Mouse (Mus musculus): ENCODE results near the gene Ip6k2. TPM values are rescaled to one million over a fixed set of nuclear protein-coding genes. Genes with fewer than 3 reads are reported as not detected.
A peak's percentile ranks its signal among the peaks of the same experiment; 100 is the strongest.

The Ip6k2 gene
- total and polyA plus RNA-seq, 3 experiments, result 23.6 to 28.4 (median 27.2) TPM

DNA sequence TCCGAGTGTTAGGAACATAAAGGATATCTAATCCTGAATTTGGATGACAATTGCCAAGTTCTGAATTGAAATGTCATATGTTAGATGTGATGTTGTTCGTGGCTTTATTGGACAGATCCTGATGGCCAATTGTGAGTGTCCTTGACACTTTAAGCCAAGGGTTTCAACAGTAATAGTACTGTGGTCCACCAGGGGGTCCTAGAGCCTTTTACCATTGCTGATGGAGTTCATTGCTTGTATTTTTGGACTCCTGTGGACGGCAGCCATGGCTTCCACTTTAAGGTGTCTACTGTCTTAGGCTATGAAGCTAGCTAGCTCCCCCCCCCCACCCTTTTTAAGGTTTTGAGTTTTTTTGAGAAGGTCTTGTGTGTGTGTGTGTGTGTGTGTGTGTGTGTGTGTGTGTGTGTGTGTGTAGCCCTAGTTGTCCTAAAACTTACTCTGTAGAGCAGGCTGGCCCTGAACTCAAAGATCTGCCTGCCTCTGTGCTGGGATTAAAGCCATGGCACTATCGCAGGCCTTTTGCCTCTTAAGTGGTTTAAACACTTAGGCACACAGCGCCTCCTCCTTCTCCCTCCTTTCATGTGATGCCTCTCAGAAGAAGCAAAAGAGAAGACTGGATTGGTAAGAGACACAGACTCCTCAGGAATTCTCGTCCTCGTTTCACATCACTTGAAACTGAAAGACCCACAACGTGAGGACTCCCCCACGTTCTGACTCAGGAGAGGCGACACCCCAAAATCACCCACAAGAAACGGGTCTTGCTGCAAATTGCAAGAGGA, 31.3 kb upstream of the Ip6k2 start:
- no peaks in the 10 kb centered on the region for H3K4me1 ChIP-seq (ENCODE audit: control insufficient read depth in 1 of 2, insufficient read depth in 2 of 2)
- H3K79me2 ChIP-seq (replicated peaks; ENCODE audit: control insufficient read depth, extremely low read depth, insufficient read depth, poor library complexity, severe bottlenecking), result no peaks in the 10 kb centered on the region
- peaks cover 14 to 30% of the 10 kb centered on the region in 2 experiments for H3K36me3 ChIP-seq (replicated peaks in 1 of 2; ENCODE audit: control insufficient read depth in 1 of 2, insufficient read depth in 1 of 2, low read length in 1 of 2)
- dilution Hi-C loops (cut with MboI; ENCODE audit: extremely low pct_ligation_motif_present, extremely low pct_unique_long_range_greater_than_20kb, low sequenced_read_pairs), result no loop called here
- in situ Hi-C loops (cut with MboI; ENCODE audit: low pct_ligation_motif_present, low pct_unique_long_range_greater_than_20kb, low sequenced_read_pairs), result loop anchor here (10.0 kb wide), 1 partner anchor 52 kb away; the partner anchor contains the start of gene Nckipsd
- no peak overlapping the region for H3K4me3 ChIP-seq (replicated peaks in 1 of 3; ENCODE audit: low read depth in 2 of 3, low read length in 2 of 3, poor library complexity in 1 of 3)
- TF ChIP-seq PAX5 (IDR thresholded peaks at IDR 0.05; ENCODE audit: low read length), result no peak
- no peak for TF ChIP-seq POLR2AphosphoS2 (IDR thresholded peaks at IDR 0.05; ENCODE audit: low read depth, low read length)
- TF ChIP-seq MEF2A (IDR thresholded peaks at IDR 0.05; ENCODE audit: borderline replicate concordance, low read depth, low read length), result no peak
- TF ChIP-seq ZKSCAN1 (IDR thresholded peaks at IDR 0.05; ENCODE audit: borderline replicate concordance, low read depth, low read length), result no peak
- TF ChIP-seq ZNF384 (IDR thresholded peaks at IDR 0.05; ENCODE audit: low read depth, low read length), result no peak
- TF ChIP-seq RAD21 (IDR thresholded peaks at IDR 0.05; ENCODE audit: low read depth, low read length), result no peak
- no peak for TF ChIP-seq USF1 (IDR thresholded peaks at IDR 0.05; ENCODE audit: low read depth, low read length)
- no peak for TF ChIP-seq CHD1 (IDR thresholded peaks at IDR 0.05; ENCODE audit: low read depth, low read length)
- TF ChIP-seq SMC3 (IDR thresholded peaks at IDR 0.05; ENCODE audit: low read depth, low read length), result no peak
- no peak for TF ChIP-seq MXI1 (IDR thresholded peaks at IDR 0.05; ENCODE audit: low read depth, low read length)
- no peak for TF ChIP-seq KAT2A (IDR thresholded peaks at IDR 0.05; ENCODE audit: insufficient replicate concordance, low read length)
- no peak for TF ChIP-seq E2F4 (IDR thresholded peaks at IDR 0.05; ENCODE audit: insufficient replicate concordance, low read depth, low read length)
- no peak for TF ChIP-seq MAFK (IDR thresholded peaks at IDR 0.05; ENCODE audit: insufficient replicate concordance, low read length)
- no peak for TF ChIP-seq JUND (conservative IDR thresholded peaks at IDR 0.05; ENCODE audit: low read depth, low read length)
- no peak for TF ChIP-seq HCFC1 (IDR thresholded peaks at IDR 0.05; ENCODE audit: low read depth, low read length)
- TF ChIP-seq SIN3A (IDR thresholded peaks at IDR 0.05; ENCODE audit: low read length), result no peak
- TF ChIP-seq CTCF (conservative IDR thresholded peaks at IDR 0.05 in 1 of 2, IDR thresholded peaks at IDR 0.05 in 1 of 2; ENCODE audit: low read depth in 2 of 2, low read length in 2 of 2), result no peak
- H3K4me2 ChIP-seq (ENCODE audit: insufficient read depth, low read depth, poor library complexity, severe bottlenecking), result no peak overlapping the region
- H3K27ac ChIP-seq (ENCODE audit: insufficient read depth, low read depth), result no peak overlapping the region
- H3K27me3 ChIP-seq (replicated peaks), result peaks cover 2% of the 10 kb centered on the region
- no peak overlapping the region for H3K9ac ChIP-seq (ENCODE audit: insufficient read depth, low read depth)
- H3K9me3 ChIP-seq (replicated peaks; ENCODE audit: low read length), result no peaks in the 10 kb centered on the region
- DNase-seq (ENCODE audit: extremely low read depth), result no peak

GRCm38 (mm10) chr9:108753326-108753725, 30.3 kb upstream of the Ip6k2 start:
- dilution Hi-C loops (cut with MboI; ENCODE audit: extremely low pct_ligation_motif_present, extremely low pct_unique_long_range_greater_than_20kb, low sequenced_read_pairs) (no loop called here), in situ Hi-C loops (cut with MboI; ENCODE audit: low pct_ligation_motif_present, low pct_unique_long_range_greater_than_20kb, low sequenced_read_pairs) (loop anchor here (10.0 kb wide), 1 partner anchor 51 kb away; the partner anchor contains the start of gene Nckipsd)
- H3K79me2 ChIP-seq (replicated peaks; ENCODE audit: control insufficient read depth, extremely low read depth, insufficient read depth, poor library complexity, severe bottlenecking), result no peaks in the 10 kb centered on the region
- H3K9me3 ChIP-seq (replicated peaks; ENCODE audit: low read length), result no peaks in the 10 kb centered on the region
- H3K4me1 ChIP-seq (ENCODE audit: control insufficient read depth in 1 of 2, insufficient read depth in 2 of 2), result no peaks in the 10 kb centered on the region
- peak; percentile 70 for DNase-seq (ENCODE audit: extremely low read depth)
- peaks cover 6 to 20% of the 10 kb centered on the region in 2 experiments for H3K36me3 ChIP-seq (replicated peaks in 1 of 2; ENCODE audit: control insufficient read depth in 1 of 2, insufficient read depth in 1 of 2, low read length in 1 of 2)
- H3K27me3 ChIP-seq (replicated peaks), result peaks cover 2% of the 10 kb centered on the region
- TF ChIP-seq CTCF (conservative IDR thresholded peaks at IDR 0.05 in 1 of 2, IDR thresholded peaks at IDR 0.05 in 1 of 2; ENCODE audit: low read depth in 2 of 2, low read length in 2 of 2), result peak; percentile 65 to 82; a peak in 3 of 4 replicates
- no peak for TF ChIP-seq JUN (IDR thresholded peaks at IDR 0.05; ENCODE audit: insufficient read depth, low read depth, low read length)
- TF ChIP-seq CHD2 (IDR thresholded peaks at IDR 0.05; ENCODE audit: low read length), result no peak
- TF ChIP-seq RAD21 (IDR thresholded peaks at IDR 0.05; ENCODE audit: low read depth, low read length), result peak; percentile 76
- TF ChIP-seq ZKSCAN1 (IDR thresholded peaks at IDR 0.05; ENCODE audit: borderline replicate concordance, low read depth, low read length), result no peak
- TF ChIP-seq MAZ (IDR thresholded peaks at IDR 0.05; ENCODE audit: low read depth, low read length), result no peak
- no peak for TF ChIP-seq SIN3A (IDR thresholded peaks at IDR 0.05; ENCODE audit: low read length)
- TF ChIP-seq MYC (IDR thresholded peaks at IDR 0.05; ENCODE audit: low read depth, low read length), result no peak
- peak; percentile 79 for TF ChIP-seq SMC3 (IDR thresholded peaks at IDR 0.05; ENCODE audit: low read depth, low read length)
- TF ChIP-seq ZC3H11A (IDR thresholded peaks at IDR 0.05; ENCODE audit: low read depth, low read length), result peak; percentile 44
- no peak for TF ChIP-seq TBP (conservative IDR thresholded peaks at IDR 0.05; ENCODE audit: low read depth, low read length)
- TF ChIP-seq IRF4 (IDR thresholded peaks at IDR 0.05; ENCODE audit: low read depth, low read length), result no peak
- no peak overlapping the region for H3K27ac ChIP-seq (ENCODE audit: insufficient read depth, low read depth)
- no peak overlapping the region for H3K4me3 ChIP-seq (replicated peaks in 1 of 3; ENCODE audit: low read depth in 2 of 3, low read length in 2 of 3, poor library complexity in 1 of 3)
- no peak overlapping the region for H3K4me2 ChIP-seq (ENCODE audit: insufficient read depth, low read depth, poor library complexity, severe bottlenecking)
- no peak overlapping the region for H3K9ac ChIP-seq (ENCODE audit: insufficient read depth, low read depth)
